Mouse (Mus musculus): ENCODE measurements around the gene Ankfn1. TPM values are rescaled to one million over a fixed set of nuclear protein-coding genes. Genes with fewer than 3 reads are reported as not detected.

The Ankfn1 gene
- polyA plus RNA-seq, 1 experiment from 2014 or later: 0.39 TPM

- H3K9ac ChIP-seq (replicated peaks; ENCODE audit: low read depth, low read length): no peak overlapping the region
- no peak overlapping the region for H3K4me3 ChIP-seq (ENCODE audit: low read depth, low read length)
- WGBS: 73% methylated on average over 3 of the region's 3 CpGs
- ATAC-seq (ENCODE audit: insufficient number of reproducible peaks, insufficient read depth, low FRiP score, low read depth): no peak
- no peaks in the 10 kb centered on the region for H3K27me3 ChIP-seq (ENCODE audit: control insufficient read depth, insufficient read depth, low read length)
- H3K4me2 ChIP-seq (replicated peaks; ENCODE audit: low read depth, low read length): no peak overlapping the region
- H3K4me1 ChIP-seq (ENCODE audit: control insufficient read depth, insufficient read depth, low read length): no peaks in the 10 kb centered on the region
- no peaks in the 10 kb centered on the region for H3K9me3 ChIP-seq (ENCODE audit: control insufficient read depth, low read depth, low read length)
- H3K36me3 ChIP-seq (ENCODE audit: control insufficient read depth, insufficient read depth, low read length): no peaks in the 10 kb centered on the region
- H3K27ac ChIP-seq (ENCODE audit: low read length): no peak overlapping the region
These were observed 118.4 kb downstream of the Ankfn1 start for GRCm38 (mm10) chr11:89659048-89659447.

DNA sequence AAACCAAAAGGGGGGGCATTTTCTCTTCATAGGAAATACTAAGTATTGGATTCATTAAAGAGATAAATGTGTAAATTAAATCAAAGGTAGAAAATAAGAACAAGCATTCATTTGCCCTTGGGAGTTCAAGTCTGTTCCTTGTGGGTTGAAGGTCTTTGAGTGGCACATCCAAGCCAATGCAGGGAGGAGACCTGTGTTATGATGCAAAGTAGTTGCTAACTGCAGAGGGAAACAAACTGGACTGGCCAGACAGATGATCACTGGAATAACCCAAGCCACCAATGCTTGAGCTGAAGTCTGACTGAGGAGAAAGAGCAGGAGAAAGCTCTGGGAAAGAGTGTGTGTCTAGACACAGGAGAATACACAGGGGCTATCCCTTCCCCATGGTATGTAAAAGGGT is 120.9 kb downstream of the Ankfn1 start:
- no peak overlapping the region for H3K4me2 ChIP-seq (replicated peaks; ENCODE audit: low read depth, low read length)

GRCm38 (mm10) chr11:89635740-89636139 is 141.7 kb downstream of the Ankfn1 start:
- no peak overlapping the region for H3K27ac ChIP-seq (ENCODE audit: low read length)
- 92% methylated on average over 1 of the region's 1 CpGs for WGBS

More for the DNA sequence above, 120.9 kb downstream of the Ankfn1 start:
- Histone ChIP-seq H3K4me3 (ENCODE audit: low read depth, low read length) (no peak overlapping the region), H3K27ac (ENCODE audit: low read length) (no peak overlapping the region), H3K27me3 (ENCODE audit: control insufficient read depth, insufficient read depth, low read length) (no peaks in the 10 kb centered on the region), H3K4me1 (ENCODE audit: control insufficient read depth, insufficient read depth, low read length) (no peaks in the 10 kb centered on the region), H3K9ac (replicated peaks; ENCODE audit: low read depth, low read length) (no peak overlapping the region), H3K36me3 (ENCODE audit: control insufficient read depth, insufficient read depth, low read length) (no peaks in the 10 kb centered on the region), H3K9me3 (ENCODE audit: control insufficient read depth, low read depth, low read length) (no peaks in the 10 kb centered on the region)
- ATAC-seq (ENCODE audit: insufficient number of reproducible peaks, insufficient read depth, low FRiP score, low read depth): no peak

DNA sequence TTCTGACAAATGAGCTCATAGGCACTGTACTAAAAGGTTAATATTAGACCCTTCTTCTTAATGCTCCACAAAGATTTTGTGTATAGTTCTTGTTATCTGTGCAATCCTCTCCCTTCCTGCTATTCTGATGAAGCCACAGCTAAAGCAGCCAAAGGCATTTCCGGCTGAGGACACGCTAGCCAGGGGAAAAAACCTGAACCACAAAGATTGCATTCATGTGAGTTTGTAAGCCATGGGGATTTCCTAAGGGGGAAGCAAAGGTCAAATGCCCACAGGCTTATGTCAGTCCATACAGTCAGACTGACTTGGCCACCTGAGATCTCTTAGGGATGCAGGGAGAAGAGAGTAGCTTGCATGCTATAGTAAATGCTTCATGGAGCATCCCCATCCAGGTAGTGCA is 146.1 kb downstream of the Ankfn1 start:
- 86% methylated on average over 2 of the region's 2 CpGs for whole genome bisulfite sequencing
- ATAC-seq (ENCODE audit: insufficient number of reproducible peaks, insufficient read depth, low FRiP score, low read depth): no peak
- no peak overlapping the region for H3K4me2 ChIP-seq (replicated peaks; ENCODE audit: low read depth, low read length)

More at GRCm38 (mm10) chr11:89635740-89636139, 141.7 kb downstream of the Ankfn1 start:
- H3K4me2 ChIP-seq (replicated peaks; ENCODE audit: low read depth, low read length): no peak overlapping the region
- H3K4me3 ChIP-seq (ENCODE audit: low read depth, low read length): no peak overlapping the region
- H3K27me3 ChIP-seq (ENCODE audit: control insufficient read depth, insufficient read depth, low read length): no peaks in the 10 kb centered on the region
- no peaks in the 10 kb centered on the region for H3K36me3 ChIP-seq (ENCODE audit: control insufficient read depth, insufficient read depth, low read length)
- no peak overlapping the region for H3K9ac ChIP-seq (replicated peaks; ENCODE audit: low read depth, low read length)
- no peak for ATAC-seq (ENCODE audit: insufficient number of reproducible peaks, insufficient read depth, low FRiP score, low read depth)
- no peaks in the 10 kb centered on the region for H3K9me3 ChIP-seq (ENCODE audit: control insufficient read depth, low read depth, low read length)
- H3K4me1 ChIP-seq (ENCODE audit: control insufficient read depth, insufficient read depth, low read length): no peaks in the 10 kb centered on the region

GRCm38 (mm10) chr11:89628562-89628961 is 148.9 kb downstream of the Ankfn1 start:
- H3K4me3 ChIP-seq (ENCODE audit: low read depth, low read length): no peak overlapping the region
- no peak overlapping the region for H3K27ac ChIP-seq (ENCODE audit: low read length)
- H3K4me2 ChIP-seq (replicated peaks; ENCODE audit: low read depth, low read length): no peak overlapping the region
- H3K9ac ChIP-seq (replicated peaks; ENCODE audit: low read depth, low read length): no peak overlapping the region
- no peaks in the 10 kb centered on the region for H3K27me3 ChIP-seq (ENCODE audit: control insufficient read depth, insufficient read depth, low read length)
- H3K36me3 ChIP-seq (ENCODE audit: control insufficient read depth, insufficient read depth, low read length): no peaks in the 10 kb centered on the region
- H3K9me3 ChIP-seq (ENCODE audit: control insufficient read depth, low read depth, low read length): no peaks in the 10 kb centered on the region
- ATAC-seq (ENCODE audit: insufficient number of reproducible peaks, insufficient read depth, low FRiP score, low read depth): no peak
- 75% methylated on average over 6 of the region's 6 CpGs for WGBS
- H3K4me1 ChIP-seq (ENCODE audit: control insufficient read depth, insufficient read depth, low read length): no peaks in the 10 kb centered on the region

More for the DNA sequence above, 146.1 kb downstream of the Ankfn1 start:
- Histone ChIP-seq H3K36me3 (ENCODE audit: control insufficient read depth, insufficient read depth, low read length) (no peaks in the 10 kb centered on the region), H3K9me3 (ENCODE audit: control insufficient read depth, low read depth, low read length) (no peaks in the 10 kb centered on the region), H3K27me3 (ENCODE audit: control insufficient read depth, insufficient read depth, low read length) (no peaks in the 10 kb centered on the region), H3K27ac (ENCODE audit: low read length) (no peak overlapping the region), H3K9ac (replicated peaks; ENCODE audit: low read depth, low read length) (no peak overlapping the region), H3K4me1 (ENCODE audit: control insufficient read depth, insufficient read depth, low read length) (no peaks in the 10 kb centered on the region), H3K4me3 (ENCODE audit: low read depth, low read length) (no peak overlapping the region)

DNA sequence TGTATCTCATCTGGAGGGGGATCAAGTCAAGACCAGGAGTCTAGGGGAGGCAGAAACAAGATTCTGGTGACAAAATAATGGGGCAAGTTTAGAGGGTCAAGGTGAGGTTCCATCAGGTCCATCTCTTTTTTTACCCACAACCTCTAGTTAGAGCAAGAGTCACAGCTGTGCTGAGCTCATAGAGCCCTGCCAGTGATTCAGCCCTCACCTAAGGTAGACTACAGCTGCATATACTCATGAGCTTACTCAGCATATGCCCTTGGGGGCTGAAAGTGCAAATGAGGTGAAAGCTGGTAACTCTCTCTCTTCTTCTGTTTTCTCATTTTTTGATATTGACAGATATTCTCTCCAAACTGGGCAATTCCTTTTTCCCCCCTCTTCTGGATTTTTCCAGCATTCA is 150.2 kb downstream of the Ankfn1 start:
- Histone ChIP-seq H3K4me3 (ENCODE audit: low read depth, low read length) (no peak overlapping the region), H3K27me3 (ENCODE audit: control insufficient read depth, insufficient read depth, low read length) (no peaks in the 10 kb centered on the region), H3K4me1 (ENCODE audit: control insufficient read depth, insufficient read depth, low read length) (no peaks in the 10 kb centered on the region), H3K9me3 (ENCODE audit: control insufficient read depth, low read depth, low read length) (no peaks in the 10 kb centered on the region), H3K4me2 (replicated peaks; ENCODE audit: low read depth, low read length) (no peak overlapping the region), H3K36me3 (ENCODE audit: control insufficient read depth, insufficient read depth, low read length) (no peaks in the 10 kb centered on the region), H3K27ac (ENCODE audit: low read length) (no peak overlapping the region), H3K9ac (replicated peaks; ENCODE audit: low read depth, low read length) (no peak overlapping the region)
- ATAC-seq (ENCODE audit: insufficient number of reproducible peaks, insufficient read depth, low FRiP score, low read depth): no peak

- ATAC-seq (ENCODE audit: insufficient number of reproducible peaks, insufficient read depth, low FRiP score, low read depth): no peak
- no peaks in the 10 kb centered on the region for H3K27me3 ChIP-seq (ENCODE audit: control insufficient read depth, insufficient read depth, low read length)
- 89% methylated on average over 13 of the region's 13 CpGs for WGBS
- H3K9me3 ChIP-seq (ENCODE audit: control insufficient read depth, low read depth, low read length): no peaks in the 10 kb centered on the region
- H3K4me1 ChIP-seq (ENCODE audit: control insufficient read depth, insufficient read depth, low read length): no peaks in the 10 kb centered on the region
- H3K4me2 ChIP-seq (replicated peaks; ENCODE audit: low read depth, low read length): no peak overlapping the region
- H3K27ac ChIP-seq (ENCODE audit: low read length): no peak overlapping the region
- no peak overlapping the region for H3K4me3 ChIP-seq (ENCODE audit: low read depth, low read length)
- no peak overlapping the region for H3K9ac ChIP-seq (replicated peaks; ENCODE audit: low read depth, low read length)
- H3K36me3 ChIP-seq (ENCODE audit: control insufficient read depth, insufficient read depth, low read length): no peaks in the 10 kb centered on the region
These were observed 153.6 kb downstream of the Ankfn1 start for GRCm38 (mm10) chr11:89623698-89624445.

GRCm38 (mm10) chr11:89619955-89620354 is 157.5 kb downstream of the Ankfn1 start:
- no peak overlapping the region for H3K27ac ChIP-seq (ENCODE audit: low read length)
- no peak overlapping the region for H3K4me3 ChIP-seq (ENCODE audit: low read depth, low read length)
- no peak for ATAC-seq (ENCODE audit: insufficient number of reproducible peaks, insufficient read depth, low FRiP score, low read depth)

DNA sequence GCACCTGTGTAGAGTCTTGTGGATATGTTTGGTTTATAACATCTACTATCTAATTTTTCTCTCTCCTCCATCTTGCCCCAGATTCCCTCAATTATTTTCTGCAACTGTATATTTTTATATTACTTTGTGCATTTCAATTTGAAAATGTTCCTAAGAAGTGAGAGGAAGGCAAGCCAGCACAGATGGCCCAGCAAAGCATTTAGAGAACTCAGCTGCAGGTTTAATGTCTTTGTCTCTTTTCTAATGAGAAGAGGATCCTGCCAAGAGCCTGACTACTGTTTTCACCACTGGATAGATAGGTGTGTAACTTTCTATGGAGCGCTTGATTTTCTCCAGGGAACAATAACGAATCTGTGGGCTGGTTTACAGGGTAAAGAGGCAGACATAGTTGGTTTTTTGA is 161.6 kb downstream of the Ankfn1 start:
- 88% methylated on average over 2 of the region's 2 CpGs for whole genome bisulfite sequencing
- no peak for ATAC-seq (ENCODE audit: insufficient number of reproducible peaks, insufficient read depth, low FRiP score, low read depth)
- H3K9ac ChIP-seq (replicated peaks; ENCODE audit: low read depth, low read length): no peak overlapping the region

More at GRCm38 (mm10) chr11:89619955-89620354, 157.5 kb downstream of the Ankfn1 start:
- H3K4me1 ChIP-seq (ENCODE audit: control insufficient read depth, insufficient read depth, low read length): no peaks in the 10 kb centered on the region
- no peaks in the 10 kb centered on the region for H3K27me3 ChIP-seq (ENCODE audit: control insufficient read depth, insufficient read depth, low read length)
- no peaks in the 10 kb centered on the region for H3K36me3 ChIP-seq (ENCODE audit: control insufficient read depth, insufficient read depth, low read length)
- no peak overlapping the region for H3K9ac ChIP-seq (replicated peaks; ENCODE audit: low read depth, low read length)
- no peak overlapping the region for H3K4me2 ChIP-seq (replicated peaks; ENCODE audit: low read depth, low read length)
- H3K9me3 ChIP-seq (ENCODE audit: control insufficient read depth, low read depth, low read length): no peaks in the 10 kb centered on the region

More for the DNA sequence above, 161.6 kb downstream of the Ankfn1 start:
- no peaks in the 10 kb centered on the region for H3K36me3 ChIP-seq (ENCODE audit: control insufficient read depth, insufficient read depth, low read length)
- no peaks in the 10 kb centered on the region for H3K9me3 ChIP-seq (ENCODE audit: control insufficient read depth, low read depth, low read length)
- no peak overlapping the region for H3K27ac ChIP-seq (ENCODE audit: low read length)
- no peaks in the 10 kb centered on the region for H3K27me3 ChIP-seq (ENCODE audit: control insufficient read depth, insufficient read depth, low read length)
- no peak overlapping the region for H3K4me3 ChIP-seq (ENCODE audit: low read depth, low read length)
- H3K4me1 ChIP-seq (ENCODE audit: control insufficient read depth, insufficient read depth, low read length): no peaks in the 10 kb centered on the region
- no peak overlapping the region for H3K4me2 ChIP-seq (replicated peaks; ENCODE audit: low read depth, low read length)

Data from stomach, embryonic 14.5 days (tissue).